Mouse (Mus musculus) 3134 (cell line): ENCODE results near the gene Ep300.
"Not testable (repeated sequence)": the region's sequence is repeated elsewhere in the genome, so short reads cannot be mapped to it uniquely, and the experiment has no call there.

Experiments used
- DNase-seq: peaks from one replicate; pipeline ENCODE4 v3.0.0-alpha.2; 2011; ENCODE audit warnings: low spot score; ENCODE audit not compliant: insufficient read length; ENCODE audit errors: extremely low read depth

Ep300 gene

DNA sequence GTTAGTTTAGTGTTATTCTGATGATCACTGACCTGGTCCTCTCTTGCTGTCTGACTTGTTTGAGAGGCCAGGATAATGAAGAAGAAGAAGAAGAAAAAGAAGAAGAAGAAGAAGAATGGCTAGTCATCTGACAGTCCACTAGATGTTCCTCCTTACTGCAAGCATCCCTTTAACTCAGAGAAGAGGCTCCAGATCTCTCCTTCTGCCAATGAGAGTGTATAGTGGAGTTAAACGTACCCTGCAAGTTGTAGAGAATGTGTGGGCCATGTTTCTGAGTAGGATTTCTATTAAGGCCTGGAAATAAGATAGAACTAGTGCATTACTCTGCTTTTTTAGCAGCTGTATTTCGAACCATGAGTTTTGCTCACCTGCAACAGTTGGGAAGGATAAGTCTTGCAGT, 2.5 kb downstream of the Ep300 start:
- DNase-seq: no peak

DNA sequence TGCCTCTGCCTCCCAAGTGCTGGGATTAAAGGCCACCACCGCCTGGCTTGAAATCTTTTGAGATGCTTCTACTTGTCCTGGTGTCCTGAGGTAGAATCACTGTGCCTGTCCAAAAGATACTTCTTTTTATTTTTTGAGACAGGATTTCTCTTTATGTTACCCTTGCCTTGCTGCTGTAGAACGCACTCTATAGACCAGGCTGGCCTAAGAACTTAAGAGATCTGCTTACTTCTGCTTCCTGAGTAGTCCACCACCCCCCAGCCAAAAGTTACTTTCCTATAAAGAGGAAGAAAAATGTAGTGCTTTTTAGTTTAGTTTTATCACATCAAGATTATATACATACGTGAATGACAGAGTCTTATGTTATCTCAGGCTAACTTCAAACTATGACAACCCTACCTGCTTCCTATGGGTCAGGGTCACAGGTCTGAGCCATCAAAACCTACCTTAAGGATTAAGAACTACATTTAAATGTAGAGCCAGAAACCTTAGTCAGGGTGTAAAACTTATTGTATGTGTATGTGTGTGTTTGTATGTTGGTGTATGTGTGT, 9.1 kb downstream of the Ep300 start:
- DNase-seq: no peak

DNA sequence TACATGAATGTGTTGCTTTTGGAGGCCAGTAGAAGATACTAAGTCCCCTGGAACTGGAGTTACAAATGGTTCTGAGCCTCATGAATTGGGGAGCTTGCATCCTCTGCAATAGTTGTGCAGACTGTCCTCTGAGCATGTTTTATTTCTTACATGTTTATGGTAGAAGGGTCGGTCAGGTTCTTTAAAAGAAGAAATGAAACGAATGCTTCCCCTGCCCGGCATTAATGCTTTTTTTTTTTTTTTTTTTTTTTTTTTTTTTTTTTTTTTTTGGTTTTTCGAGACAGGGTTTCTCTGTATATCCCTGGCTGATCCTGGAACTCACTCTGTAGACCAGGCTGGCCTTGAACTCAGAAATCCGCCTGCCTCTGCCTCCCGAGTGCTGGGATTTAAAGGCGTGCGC, 13.6 kb downstream of the Ep300 start:
- DNase-seq: not testable (repeated sequence)

DNA sequence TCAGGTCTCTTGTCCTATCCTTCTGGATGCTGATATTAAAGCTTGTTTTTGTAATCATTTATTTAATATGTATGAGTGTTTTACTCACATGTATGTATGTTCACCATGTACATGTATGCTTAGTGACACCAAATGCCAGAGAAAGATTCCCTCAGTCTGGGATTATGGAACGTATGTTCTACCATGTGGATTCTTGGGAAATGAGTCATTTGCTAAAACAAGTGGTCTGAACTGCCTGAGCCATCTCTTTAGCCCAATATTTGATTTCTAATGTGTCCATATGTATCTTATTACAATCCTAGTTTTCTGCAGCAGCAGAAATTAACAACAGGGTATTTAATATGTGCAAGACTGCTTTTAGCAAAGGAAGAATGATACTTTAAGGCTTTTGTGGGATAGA, 20.1 kb downstream of the Ep300 start:
- peak; percentile 21 for DNase-seq

DNA sequence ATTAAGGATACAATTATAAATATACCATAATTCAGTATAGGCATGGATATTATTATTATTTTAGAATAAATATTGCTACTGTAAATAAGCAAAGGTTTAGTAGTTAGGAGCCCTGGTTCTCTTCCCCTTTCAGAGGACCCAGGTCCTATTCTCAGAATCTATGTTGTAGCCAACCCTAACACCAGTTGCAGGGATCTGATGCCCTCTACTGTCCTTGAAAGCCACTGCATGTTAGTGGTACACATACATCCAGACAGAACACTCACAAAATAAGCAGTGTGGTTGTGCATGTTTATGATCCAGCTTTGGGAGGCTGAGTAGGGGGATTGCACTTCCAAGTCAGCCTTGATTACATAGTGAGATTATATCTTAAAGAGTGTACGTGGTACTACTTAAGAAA, 21.5 kb downstream of the Ep300 start:
- DNase-seq: no peak

DNA sequence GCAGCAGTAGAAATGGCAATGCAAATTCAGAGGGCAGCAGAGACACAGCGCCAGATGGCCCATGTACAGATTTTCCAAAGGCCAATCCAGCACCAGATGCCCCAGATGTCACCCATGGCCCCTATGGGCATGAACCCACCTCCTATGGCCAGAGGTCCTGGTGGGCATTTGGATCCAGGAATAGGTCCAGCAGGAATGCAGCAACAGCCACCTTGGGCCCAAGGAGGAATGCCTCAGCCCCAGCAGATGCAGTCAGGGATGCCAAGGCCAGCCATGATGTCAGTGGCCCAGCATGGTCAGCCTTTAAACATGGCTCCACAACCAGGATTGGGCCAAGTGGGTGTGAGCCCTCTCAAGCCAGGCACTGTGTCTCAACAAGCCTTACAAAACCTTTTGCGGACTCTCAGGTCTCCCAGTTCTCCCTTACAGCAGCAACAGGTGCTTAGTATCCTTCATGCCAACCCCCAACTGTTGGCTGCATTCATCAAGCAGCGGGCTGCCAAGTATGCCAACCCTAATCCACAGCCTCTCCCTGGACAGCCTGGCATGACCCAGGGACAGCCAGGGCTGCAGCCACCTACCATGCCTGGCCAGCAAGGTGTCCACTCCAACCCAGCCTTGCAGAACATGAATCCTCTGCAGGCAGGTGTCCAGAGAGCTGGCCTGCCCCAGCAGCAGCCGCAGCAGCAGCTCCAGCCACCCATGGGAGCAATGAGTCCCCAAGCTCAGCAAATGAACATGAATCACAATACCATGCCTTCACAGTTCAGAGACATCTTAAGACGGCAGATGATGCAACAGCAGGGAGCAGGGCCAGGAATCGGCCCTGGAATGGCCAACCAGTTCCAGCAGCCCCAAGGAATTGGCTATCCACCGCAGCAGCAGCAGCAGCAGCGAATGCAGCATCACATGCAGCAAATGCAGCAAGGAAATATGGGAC, 64.6 kb downstream of the Ep300 start:
- peak; percentile 34 for DNase-seq

DNA sequence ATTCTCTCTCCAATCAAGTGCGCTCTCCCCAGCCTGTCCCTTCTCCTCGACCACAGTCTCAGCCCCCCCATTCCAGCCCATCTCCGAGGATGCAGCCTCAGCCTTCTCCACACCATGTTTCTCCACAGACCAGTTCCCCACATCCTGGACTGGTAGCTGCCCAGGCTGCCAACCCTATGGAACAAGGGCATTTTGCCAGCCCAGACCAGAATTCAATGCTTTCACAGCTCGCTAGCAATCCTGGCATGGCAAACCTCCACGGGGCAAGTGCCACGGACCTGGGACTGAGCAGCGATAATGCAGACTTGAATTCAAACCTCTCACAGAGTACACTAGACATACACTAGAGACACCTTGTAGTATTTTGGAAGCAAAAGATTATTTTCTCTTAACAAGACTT, 65.5 kb downstream of the Ep300 start:
- no peak for DNase-seq

DNA sequence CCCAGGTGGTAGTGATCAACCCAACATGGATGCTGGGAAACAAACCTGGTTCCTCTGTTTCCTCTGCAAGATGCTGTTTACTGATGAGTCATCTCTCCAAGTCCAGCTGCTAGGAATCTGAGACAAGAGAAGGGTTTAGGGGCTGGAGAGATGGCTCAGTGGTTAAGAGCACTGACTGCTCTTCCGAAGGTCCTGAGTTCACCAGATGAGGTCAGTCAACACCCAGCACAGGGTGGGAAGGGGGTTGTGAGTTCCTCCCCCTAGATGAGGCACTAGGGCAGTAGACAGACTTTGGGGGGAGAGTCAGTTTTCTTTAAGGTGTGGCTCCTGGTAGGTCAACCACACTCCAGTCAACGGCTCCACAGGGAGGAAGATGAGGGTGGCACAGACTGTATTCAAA, 76.5 kb downstream of the Ep300 start:
- no peak for DNase-seq

DNA sequence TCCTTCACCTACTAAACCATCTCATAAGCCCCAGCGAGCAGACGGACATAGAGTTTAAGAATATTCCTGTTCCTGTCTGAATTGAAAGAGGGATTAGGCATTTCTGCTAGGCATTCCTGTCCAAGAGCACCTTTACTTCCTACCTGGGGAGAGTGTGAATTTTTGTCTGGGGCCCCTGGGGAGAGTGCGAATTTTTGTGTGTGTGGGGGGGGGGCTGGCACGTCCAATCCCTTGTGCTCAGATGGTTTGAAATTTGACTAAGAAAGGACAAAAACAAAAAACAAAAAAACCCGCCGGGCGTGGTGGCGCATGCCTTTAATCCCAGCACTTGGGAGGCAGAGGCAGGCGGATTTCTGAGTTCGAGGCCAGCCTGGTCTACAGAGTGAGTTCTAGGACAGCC, 78.1 kb downstream of the Ep300 start:
- no peak for DNase-seq

DNA sequence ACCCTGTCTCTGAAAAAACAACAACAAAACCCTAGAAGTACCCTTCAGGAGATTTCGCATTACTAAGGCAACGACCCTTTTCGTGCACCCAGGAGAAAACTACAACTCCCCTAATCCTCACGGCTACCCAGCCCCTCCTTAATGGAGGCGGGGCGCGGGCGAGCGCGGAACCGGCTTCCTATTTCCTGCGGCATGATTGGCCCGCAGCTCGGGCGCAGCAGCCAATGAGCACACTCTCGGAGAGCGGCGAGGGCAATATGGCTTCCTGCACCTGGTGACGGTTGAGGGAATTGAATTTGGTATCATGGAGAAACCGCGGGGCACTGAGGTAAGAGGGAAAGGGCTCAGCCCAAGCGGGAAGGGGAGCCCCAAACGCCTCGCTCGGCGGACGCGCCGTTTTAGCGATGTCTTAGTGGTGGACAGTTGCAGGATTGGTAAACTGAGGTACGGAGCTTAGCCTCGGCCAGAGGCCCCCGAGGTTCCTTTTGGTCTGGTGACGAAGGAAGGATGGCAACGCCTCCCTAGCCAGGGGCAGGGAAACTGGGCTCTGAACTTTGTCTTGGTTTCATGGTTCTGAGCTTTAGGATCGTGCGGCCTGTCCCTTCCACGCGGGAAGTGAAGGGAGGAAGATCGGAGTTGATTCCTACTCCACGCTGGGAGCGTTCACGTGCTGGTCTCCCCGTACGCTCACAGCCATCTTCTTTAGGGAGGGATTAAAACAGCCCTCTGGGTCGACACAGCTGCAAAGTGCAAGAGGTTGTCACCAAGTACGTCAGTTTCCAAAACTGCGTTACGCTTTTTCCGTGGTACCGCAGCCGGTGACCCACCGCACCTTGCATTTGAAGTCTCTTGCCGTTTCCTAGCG, 78.8 kb downstream of the Ep300 start, which contains the start of gene L3mbtl2:
L3mbtl2 (plus strand) TSS at position 193 of the 865 bp plus-strand sequence.
- DNase-seq: peak; percentile 89

DNA sequence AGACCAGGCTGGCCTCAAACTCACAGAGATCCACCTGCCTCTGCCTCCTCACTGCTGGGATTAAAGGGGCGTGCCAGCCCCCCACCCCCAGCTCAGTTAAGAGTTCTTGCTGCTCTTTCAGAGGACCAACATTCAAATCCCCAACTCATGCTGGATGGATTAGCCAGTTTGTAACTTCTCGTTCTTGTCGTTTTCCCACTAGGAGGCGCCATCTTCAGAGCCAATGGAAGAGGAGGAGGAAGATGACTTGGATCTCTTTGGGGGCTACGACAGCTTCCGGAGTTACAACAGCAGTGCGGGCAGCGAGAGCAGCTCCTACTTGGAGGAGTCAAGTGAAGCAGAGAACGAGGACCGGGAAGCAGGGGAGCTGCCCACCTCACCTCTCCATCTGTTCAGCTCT, 81.8 kb downstream of the Ep300 start:
- no peak for DNase-seq

DNA sequence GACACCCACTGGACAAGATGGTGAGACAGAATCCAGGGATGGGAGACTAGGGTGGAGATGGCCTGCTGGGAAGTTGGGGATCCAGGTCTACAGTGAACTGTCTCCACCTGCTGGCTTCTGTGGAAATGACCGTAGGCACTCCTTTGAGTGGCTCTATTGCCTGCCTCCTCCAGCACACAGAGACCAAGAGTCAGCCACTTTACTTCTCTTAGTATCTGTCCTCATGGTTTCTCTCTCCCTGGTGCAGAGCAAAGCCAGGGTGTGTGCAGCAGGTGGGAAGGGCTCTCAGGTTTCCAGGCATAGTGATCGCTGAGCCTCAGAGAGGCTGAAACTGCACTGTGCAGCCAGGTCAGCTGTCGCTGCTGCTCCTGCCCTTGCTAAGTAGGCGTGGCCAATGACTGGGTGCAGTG, 85.1 kb downstream of the Ep300 start:
- no peak for DNase-seq

DNA sequence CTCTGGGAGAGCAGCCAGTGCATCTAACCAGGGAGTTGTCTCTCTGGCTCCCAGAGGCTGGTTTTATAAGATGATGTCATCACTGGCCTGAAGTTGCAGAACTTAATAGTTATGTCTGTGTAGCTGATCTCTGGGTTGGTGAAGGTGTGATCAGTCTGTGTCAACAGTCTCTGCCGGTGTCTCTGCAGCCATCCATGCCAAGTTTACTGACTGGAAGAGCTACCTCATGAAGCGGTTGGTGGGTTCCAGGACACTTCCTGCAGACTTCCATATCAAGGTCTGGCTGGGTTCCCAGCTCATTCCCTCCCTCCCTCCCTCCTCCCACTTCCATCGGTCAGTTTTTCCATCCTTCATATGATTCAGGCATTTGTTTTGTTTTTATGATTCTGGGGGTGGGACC, 91.5 kb downstream of the Ep300 start:
- DNase-seq: no peak

DNA sequence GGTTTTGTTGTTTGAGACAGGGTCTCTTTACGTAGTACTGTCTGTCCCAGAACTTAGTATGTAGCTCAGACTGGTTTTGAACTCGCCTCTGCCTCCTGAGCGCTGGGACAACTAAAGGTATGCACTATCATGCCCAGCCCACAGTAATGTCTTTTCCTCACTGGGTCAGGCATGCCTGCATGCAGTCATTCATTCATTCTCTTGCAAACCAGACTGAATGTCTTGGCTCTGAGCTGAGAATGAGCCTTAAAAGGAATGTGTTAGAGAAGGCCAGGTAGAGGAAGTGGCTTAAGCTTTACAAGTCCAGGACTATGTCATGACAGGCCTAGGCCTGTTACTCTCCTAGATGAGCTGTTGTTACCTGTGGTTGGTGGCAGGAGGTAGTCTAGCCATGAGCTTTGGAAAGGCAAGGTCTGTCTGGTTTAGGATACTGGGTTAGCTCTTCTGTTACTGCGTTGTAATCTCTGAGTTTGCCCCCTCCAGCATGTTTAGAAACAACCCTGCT, 95.2 kb downstream of the Ep300 start:
- DNase-seq: no peak

DNA sequence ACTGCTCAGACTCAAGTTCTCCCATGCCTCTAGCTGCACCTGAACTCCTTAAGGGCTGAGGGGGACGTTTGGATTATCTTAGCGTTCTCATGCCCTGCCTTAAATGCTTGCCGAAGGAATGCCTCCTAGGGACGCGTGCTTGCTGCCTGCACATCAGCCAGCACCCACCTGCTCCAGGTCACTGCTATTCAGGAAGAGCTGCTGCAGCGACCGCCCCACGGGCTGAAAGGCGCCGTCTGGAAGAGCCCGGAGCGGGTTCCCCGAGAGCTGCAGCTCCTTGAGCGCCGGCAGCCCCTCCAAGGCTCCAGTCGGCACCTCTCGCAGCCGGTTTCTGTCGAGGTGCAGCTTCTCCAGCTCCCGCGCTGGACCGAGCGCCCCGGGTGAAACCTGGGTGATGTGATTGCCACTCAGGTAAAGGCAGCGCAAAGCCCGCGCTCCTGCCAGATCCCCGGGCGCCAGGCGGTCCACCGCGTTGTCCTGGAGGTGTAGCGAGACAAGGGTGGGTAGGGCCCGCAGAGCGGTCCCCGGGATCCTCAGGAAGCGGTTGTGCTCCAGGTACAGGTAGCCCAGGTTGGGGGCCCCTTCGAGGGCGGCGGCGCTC, 108.3 kb downstream of the Ep300 start:
- no peak for DNase-seq

DNA sequence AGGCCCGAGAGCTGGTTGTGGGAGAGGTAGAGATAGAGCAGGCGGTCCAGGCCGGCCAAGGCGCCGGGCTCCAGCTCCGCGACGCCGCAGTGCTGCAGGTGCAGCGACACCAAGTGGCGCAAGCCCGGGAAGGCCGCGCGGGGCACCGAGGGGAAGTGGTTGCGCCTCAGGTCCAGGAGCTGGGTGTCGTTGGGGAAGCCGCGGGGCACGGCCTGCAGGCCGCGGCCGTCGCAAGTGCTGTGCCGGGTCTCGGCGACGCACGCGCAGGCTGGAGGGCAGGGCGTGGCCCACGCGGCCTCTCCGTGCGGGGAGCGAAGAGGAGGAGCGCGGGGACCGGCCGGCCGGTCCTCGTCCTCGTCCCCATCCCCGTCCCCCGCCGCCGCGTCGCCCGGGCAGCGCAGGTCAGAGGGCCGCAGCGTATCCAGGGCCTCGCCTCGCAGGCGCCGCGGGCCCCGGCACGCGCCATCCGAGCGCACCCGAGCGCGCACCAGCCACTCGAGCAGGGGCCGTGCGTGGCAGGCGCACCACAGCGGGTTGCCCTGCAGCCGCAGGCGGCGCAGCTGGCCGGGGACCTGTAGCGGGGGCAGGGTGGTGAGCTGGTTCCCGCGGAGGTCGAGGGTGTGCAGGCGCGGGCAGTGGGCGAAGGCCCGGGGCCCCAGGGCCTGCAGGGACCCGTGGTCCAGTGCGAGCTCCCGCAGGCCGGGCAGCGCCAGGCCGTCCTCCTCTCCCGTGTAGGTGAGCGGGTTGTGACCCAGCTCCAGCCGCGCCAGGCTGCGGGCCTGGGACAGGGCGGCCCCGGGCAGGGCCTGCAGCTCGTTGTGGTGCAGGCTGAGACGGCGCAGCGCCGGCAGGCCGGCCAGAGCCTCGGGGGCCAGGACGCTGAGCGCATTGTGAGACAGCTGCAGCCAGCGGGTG, 109.1 kb downstream of the Ep300 start:
- DNase-seq: no peak

DNA sequence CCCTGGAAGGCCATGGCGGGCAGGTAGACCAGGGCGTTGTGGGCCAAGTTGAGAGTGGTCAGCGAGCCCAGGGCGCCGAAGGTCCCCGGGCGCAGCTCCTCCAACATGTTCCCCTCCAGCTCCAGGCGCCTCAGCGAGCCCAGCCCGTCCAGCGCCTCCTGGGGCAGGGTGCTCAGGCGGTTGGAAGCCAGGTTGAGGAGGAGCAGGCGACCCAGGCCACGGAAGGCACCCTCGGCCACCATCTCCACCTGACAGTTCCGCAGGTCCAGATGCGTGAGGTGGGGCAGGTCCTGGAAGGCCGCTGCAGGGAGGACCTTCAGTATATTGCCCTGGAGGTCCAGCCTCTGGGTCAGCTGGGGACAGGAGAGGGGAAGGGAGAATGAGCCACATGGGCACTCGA, 109.7 kb downstream of the Ep300 start:
- DNase-seq: no peak

DNA sequence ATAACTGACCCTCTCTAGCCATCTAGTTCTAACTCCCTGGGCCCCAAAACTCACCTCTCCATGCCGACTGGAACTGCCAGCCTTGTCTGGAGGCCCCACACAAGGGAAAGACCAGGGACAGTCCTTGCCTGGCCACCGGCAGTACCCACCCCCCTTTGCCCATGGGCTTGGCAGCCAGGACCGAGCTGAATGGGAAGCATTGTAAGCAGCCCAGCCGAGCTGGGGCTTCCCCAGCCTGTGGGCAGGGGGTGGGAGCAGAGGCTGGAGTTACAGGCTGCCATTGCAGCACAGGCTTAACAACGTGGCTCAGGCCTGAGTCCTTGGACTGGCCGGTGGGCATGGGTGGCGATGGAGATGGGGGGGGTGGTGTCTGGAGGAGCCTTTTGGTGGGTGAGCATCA, 112.0 kb downstream of the Ep300 start, which contains the start of gene Chadl:
Chadl (minus strand) TSS at position 113 of the 400 bp plus-strand sequence.
- DNase-seq: no peak

DNA sequence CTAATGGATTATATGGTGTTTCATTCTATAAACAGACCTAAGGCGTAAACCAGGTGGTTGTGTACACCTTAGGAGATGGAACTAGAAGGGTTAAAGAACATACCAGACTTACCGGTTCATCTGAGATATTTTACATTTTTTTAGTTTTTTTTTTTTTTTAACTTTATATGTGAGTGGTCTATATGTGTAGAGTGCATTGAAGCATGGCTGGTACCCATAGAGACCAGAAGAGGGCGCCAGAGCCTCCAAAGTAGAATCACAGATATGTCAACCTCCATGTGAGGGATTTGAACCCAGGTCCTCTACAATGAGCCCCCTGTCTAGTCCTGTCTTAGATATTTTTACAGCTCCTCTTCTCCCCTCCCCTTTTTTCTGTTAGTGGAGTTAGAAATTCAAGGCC, 112.7 kb downstream of the Ep300 start:
- no peak for DNase-seq

DNA sequence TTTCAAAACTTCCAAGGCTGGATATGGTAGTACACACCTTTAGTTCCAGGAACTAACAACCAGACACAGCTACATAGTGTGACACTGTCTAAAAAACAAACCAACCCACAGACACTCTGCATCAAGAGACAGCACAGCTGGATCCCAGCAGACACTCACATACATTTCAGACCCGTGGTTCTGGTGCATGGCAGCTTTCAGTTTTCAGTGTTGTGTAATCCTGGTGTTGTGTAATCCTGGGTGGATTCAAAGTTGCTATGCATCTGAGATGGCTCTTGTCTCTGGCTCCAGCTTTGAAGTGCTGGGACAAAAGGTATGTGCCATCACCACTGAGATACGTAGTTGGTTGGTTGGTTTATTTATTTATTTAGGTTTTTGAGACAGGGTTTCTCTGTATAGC, 113.4 kb downstream of the Ep300 start:
- no peak for DNase-seq
